Mouse (Mus musculus): ENCODE results near the gene Akt3.

Akt3 gene

GRCm38 (mm10) chr1:177190358-177190757 is 67.6 kb downstream of the Akt3 start:
- DNase-seq (ENCODE audit: low read depth in 2 of 2, low spot score in 2 of 2): no peak

DNA sequence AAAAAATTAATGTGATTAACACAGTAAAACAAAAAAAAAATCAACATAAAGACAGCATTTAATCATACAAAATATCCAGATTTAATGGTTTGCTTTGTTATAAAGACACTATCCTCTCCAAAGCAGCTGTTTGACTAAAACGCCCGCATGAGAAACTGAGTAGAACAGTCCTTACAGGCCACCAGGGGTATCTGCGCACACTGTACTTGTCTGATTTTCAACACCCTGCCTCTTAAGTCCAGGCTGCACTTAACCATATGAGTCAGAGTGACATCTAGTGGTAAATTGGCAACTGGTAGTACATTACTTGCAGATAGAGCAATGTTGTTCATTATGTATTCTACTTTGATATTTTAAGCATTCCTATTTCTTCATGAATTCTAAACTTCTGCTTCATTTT is 69.3 kb downstream of the Akt3 start:
- DNase-seq (ENCODE audit: low read depth in 2 of 2, low spot score in 2 of 2): peak in 1 of 2 experiments; percentile 32

- DNase-seq (ENCODE audit: low read depth in 2 of 2, low spot score in 2 of 2): no peak
Measured at GRCm38 (mm10) chr1:177186751-177187150, 71.3 kb downstream of the Akt3 start.

GRCm38 (mm10) chr1:177179635-177180034 is 78.4 kb downstream of the Akt3 start:
- no peak for DNase-seq (ENCODE audit: low read depth in 2 of 2, low spot score in 2 of 2)

DNA sequence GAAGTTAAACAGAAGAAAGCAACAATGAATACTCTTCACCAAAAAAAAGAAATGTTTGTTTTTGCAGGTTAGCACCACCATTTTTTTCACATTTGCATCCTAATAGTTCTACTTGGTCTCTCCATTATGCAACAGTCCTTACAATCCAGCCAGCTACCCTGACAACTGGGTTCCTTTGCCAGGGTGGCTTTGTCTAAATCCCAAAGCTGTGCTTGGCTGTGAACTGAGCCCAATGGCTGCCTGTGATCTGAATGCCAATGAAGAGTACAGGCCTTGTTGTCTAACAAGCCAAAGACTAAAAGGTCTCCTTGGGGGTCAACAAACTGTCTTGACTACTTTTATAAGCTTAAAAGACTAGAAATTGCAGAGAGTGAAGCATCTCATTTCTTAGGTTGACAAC is 82.6 kb downstream of the Akt3 start:
- no peak for DNase-seq (ENCODE audit: low read depth in 2 of 2, low spot score in 2 of 2)

- no peak for DNase-seq (ENCODE audit: low read depth in 2 of 2, low spot score in 2 of 2)
Measured at GRCm38 (mm10) chr1:177171300-177171699, 86.7 kb downstream of the Akt3 start.

DNA sequence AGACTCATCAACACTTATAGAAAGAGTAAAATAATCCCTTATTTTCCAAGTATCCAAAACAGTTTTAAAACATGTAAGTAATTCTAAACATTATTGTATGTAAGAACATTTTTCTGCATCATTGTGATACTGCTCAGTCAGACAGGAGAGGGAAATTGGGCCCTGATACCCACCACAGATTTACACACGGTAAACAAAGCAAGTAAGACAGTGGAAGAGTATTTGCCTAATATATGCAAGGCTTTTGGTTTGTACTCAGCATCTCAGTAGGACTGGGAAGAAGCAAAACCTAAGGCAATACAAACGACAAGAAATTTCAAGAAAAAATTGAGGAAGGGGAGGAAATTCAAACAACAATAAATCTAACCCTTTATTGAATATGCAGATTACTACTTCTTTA is 92.2 kb downstream of the Akt3 start:
- no peak for DNase-seq (ENCODE audit: low read depth in 2 of 2, low spot score in 2 of 2)

- DNase-seq (ENCODE audit: low read depth in 2 of 2, low spot score in 2 of 2): no peak
Measured at GRCm38 (mm10) chr1:177165336-177165735, 92.7 kb downstream of the Akt3 start.

DNA sequence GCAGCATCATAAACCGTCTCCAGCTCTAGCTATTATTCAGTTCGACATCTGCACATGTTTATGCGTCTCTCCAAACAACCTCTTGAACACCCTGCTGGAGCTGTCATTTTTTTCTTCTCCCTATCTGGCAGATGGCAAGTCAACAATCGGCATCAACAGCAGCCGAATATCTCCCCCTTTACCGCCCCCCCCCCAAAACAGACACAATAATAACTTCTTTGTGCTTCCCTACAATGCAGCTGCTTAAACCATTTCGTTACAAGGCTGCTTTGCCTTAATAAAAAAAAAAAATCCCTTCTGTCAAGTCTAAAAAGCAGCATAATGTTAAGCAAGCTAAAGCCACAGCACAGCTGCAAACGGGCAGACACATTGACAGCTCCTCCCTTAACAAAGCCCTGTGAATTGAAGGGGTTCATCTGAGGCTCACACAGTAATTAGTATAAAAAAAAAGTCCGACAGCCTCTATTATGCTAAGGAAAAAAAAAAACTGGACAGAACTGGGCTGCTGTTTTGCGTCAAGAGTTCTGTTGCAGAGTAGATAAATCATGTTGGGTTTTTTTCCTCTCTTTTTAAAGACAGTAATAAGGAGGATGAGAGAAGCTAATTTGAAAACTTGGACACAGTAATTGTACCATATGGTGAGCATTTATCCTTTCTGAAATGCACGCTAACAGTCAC is 107.5 kb downstream of the Akt3 start:
- DNase-seq (ENCODE audit: low read depth in 2 of 2, low spot score in 2 of 2): no peak

- no peak for DNase-seq (ENCODE audit: low read depth in 2 of 2, low spot score in 2 of 2)
Measured at GRCm38 (mm10) chr1:177148746-177149145, 109.3 kb downstream of the Akt3 start.

GRCm38 (mm10) chr1:177141468-177141867 is 116.5 kb downstream of the Akt3 start:
- no peak for DNase-seq (ENCODE audit: low read depth in 2 of 2, low spot score in 2 of 2)

DNA sequence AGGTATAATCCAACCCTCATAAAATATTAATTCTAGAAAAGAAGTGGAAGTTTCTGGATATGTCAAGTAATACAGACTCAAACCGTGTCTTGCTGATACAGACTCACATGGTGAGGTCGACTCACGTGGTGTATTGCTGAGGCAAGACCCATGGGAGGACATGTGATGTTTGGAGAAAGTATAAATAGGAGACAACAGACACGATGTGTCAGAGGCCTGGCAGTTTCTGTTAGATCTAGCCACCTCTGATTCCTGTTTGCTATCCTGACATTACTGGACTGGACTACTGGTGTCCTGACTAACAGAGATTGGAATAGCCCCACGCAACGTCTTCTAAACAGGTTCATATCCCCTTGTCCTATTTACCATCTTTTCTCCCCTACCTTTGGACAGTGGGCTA is 118.4 kb downstream of the Akt3 start:
- no peak for DNase-seq (ENCODE audit: low read depth in 2 of 2, low spot score in 2 of 2)

DNA sequence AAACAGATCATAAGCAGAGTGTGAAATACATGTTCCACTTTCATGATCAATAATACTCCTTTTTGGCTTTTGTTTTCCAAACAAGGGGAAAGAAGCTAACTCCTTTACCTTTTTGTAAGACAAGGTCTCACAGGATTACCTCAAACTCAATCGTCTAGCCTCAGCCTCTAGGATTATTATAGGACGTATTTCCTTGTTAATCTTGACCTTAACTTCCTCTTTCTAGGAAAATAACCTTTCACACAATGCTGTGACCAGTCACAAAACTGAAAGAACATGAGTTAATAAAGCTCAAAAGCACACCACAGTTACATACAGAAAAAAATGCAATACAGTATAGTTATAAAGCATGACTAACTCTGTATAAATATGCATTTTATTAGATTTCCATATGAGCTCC is 126.5 kb downstream of the Akt3 start:
- DNase-seq (ENCODE audit: low read depth in 2 of 2, low spot score in 2 of 2): no peak

- DNase-seq (ENCODE audit: low read depth in 2 of 2, low spot score in 2 of 2): no peak
Measured at GRCm38 (mm10) chr1:177126674-177127073, 131.3 kb downstream of the Akt3 start.

GRCm38 (mm10) chr1:177110665-177111271 is 147.2 kb downstream of the Akt3 start:
- DNase-seq (ENCODE audit: low read depth in 2 of 2, low spot score in 2 of 2): no peak

DNA sequence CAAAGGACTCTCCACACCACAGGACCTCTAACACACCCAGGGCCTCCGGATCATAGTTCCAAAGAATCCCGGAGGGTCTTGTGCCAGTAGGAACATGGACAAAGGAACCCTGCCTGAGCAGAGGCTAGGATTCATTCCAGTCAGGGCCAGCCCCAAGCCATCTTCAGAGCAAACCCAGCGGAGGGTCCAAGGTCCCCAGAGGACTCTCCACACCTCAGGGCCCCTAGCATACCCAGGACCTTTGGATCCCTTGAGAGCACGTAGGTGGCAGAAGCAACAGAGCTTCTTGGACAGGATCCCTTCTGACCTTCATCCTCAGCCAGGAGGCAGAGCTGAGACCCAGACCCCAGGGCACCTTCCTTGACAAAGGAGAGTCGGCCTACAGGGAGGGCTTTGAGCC is 167.5 kb downstream of the Akt3 start:
- no peak for DNase-seq (ENCODE audit: low read depth in 2 of 2, low spot score in 2 of 2)

DNA sequence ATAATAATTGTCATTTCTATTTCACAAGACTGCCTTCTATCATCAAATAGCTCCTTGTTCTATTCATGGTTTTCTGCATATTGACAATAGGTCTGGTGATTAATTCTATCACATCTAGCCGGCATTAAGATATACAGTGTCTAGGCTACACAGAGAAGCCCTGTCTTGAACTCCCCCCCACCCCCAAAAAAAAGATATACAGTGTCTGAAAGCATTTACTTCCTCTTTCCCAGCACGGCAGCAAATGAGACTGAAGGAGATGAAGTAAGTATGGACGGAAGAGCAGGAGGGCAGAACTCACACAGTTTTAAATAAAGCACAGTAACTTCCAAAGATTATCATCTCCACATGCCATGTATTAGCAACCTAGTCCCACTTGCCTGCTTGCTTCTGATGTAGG is 168.5 kb downstream of the Akt3 start:
- no peak for DNase-seq (ENCODE audit: low read depth in 2 of 2, low spot score in 2 of 2)

- DNase-seq (ENCODE audit: low read depth in 2 of 2, low spot score in 2 of 2): no peak
Measured at GRCm38 (mm10) chr1:177089048-177089447, 169.0 kb downstream of the Akt3 start.

DNA sequence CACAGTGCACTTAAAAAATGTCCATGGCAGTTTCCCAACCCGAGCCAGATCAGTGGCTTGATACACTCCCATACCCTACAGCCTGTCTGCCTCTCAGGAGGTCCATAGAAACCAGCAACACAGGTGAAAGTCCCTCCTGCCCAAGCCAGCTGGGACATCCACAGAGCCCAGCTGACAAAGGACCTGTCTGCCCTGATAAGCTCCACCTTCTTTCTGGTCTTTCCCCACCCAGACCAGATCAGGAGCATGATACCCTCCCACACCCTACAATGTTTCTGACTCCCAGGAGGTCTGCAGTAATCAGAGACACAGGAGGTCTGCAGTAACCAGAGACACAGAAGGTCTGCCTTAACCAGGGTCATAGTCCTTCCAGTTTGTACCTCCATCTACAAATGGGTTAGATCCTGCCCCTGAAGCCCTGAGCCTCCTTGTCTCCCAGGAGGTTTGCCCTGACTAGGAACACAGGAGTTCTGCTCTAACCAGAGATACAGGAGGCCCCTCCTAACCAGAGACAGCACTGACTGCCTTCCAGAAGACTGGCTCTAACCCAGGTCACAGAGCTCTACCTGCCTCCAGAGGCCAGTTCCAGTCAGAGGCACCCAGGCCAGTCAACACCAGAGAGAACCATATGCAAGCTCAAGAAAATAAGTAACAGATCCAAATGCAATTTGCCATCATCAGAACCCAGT is 175.9 kb downstream of the Akt3 start:
- no peak for DNase-seq (ENCODE audit: low read depth in 2 of 2, low spot score in 2 of 2)

DNA sequence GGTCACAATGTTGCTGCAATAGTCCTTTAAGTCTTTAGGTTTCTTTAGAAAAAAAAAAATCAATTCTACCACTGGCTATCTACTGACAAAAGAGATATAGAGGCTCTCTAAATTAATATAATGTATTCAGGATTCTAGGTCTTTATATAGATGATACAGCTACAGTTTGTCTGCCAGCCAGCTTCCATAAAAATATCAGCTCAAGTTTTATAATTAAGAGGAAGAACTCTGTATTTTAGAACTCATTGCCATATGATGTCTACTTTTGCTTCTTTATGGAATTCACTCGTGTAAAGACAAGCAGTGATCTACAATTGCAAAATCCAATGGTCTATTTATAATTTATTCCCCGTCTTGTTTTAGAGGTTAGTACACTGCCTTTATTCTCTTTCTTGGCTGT is 188.8 kb downstream of the Akt3 start:
- DNase-seq (ENCODE audit: low read depth in 2 of 2, low spot score in 2 of 2): no peak

DNA sequence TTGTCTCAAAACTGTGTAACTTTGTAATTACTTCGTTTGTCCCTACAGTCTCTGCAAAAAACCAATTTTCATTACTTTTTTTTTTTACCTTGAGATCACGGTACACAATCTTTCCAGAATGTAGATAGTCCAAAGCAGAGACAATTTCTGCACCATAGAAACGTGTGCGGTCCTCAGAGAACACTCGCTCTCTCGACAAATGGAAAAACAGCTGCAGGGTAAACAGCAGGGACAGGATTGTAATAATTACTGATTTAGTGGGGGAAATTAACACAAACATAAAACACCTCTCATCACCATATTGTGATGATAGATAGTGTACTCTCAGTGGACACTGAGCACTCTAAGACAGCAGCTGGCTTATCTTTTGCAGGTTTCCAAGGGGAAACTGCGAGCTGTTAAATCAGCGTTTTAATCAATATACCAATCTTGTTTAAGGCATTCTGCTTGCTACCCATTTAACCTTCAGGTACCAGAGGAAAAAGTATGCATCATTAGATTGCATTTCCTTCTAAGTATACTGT is 190.8 kb downstream of the Akt3 start:
- DNase-seq (ENCODE audit: low read depth in 2 of 2, low spot score in 2 of 2): no peak

DNA sequence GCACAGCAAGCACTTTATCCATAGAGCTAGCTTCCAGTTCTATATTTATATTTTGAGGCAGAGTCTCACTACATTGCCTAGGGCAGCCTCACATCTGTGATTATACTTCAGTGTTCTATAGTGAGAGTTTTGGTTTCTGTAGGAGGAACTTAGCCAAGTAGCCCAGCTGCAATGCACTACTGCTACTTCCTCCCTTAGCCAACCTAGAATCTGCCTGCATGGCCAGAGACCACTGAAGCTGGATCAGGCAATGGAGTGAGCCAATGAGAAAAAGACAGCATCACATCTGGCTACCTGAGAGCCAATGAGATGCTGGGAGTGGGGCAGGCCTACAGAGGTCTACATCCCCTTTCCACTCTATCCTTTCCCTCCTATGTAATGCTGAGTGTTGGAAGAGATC is 192.3 kb downstream of the Akt3 start:
- no peak for DNase-seq (ENCODE audit: low read depth in 2 of 2, low spot score in 2 of 2)
